Comparison of ENCODE assay signal across 8 mouse cellular contexts in genomic region chr12:100275850-100276249, GRCm38 (mm10).
DNase-seq lines count a peak whose midpoint lies in the region; ATAC-seq and TF ChIP-seq lines count a peak whose summit lies in the region.

No protein-coding gene starts in this region.

- no peak overlapping the region for H3K4me3 ChIP-seq in hindbrain, embryonic 10.5 days
- H3K4me3 ChIP-seq in hindbrain, embryonic 11.5 days (ENCODE audit: low read depth, low read length) = no peak overlapping the region
- H3K4me3 ChIP-seq in heart, adult 2 months = no peak overlapping the region
- H3K4me3 ChIP-seq in neural tube, embryonic 14.5 days (ENCODE audit: low read depth, low read length) = no peak overlapping the region

- H3K27ac ChIP-seq in hindbrain, embryonic 10.5 days = peak overlapping the region; percentile 53
- no peak overlapping the region for H3K27ac ChIP-seq in hindbrain, embryonic 11.5 days (ENCODE audit: low read depth, low read length)
- peak overlapping the region; percentile 88 for H3K27ac ChIP-seq in heart, adult 2 months
- H3K27ac ChIP-seq in neural tube, embryonic 14.5 days (ENCODE audit: low read depth, low read length) = peak overlapping the region; percentile 13

- TF ChIP-seq EP300 in heart, adult 2 months (IDR thresholded peaks at IDR 0.05; ENCODE audit: insufficient read depth, low read depth, low read length) = peak; percentile 96

- H3K4me1 ChIP-seq in hindbrain, embryonic 10.5 days (replicated peaks) = peaks cover 36% of the 10 kb centered on the region
- peaks cover 4% of the 10 kb centered on the region; the same call in 1 of the 2 replicates for H3K4me1 ChIP-seq in hindbrain, embryonic 11.5 days (replicated peaks; ENCODE audit: control insufficient read depth, insufficient read depth, low read length)
- H3K4me1 ChIP-seq in heart, adult 2 months (ENCODE audit: control insufficient read depth, insufficient read depth, low read length) = peaks cover 29% of the 10 kb centered on the region
- H3K4me1 ChIP-seq in neural tube, embryonic 14.5 days (ENCODE audit: control insufficient read depth, insufficient read depth, low read length) = peaks cover 7% of the 10 kb centered on the region

- 87% methylated on average over 5 of the region's 5 CpGs for WGBS in hindbrain, embryonic 10.5 days
- WGBS in hindbrain, embryonic 11.5 days = 91% methylated on average over 5 of the region's 5 CpGs
- WGBS in heart, adult 2 months = 16% methylated on average over 5 of the region's 5 CpGs
- 65% methylated on average over 5 of the region's 5 CpGs for WGBS in neural tube, embryonic 14.5 days

- peak; percentile 30 for TF ChIP-seq CTCF in heart, adult 2 months (IDR thresholded peaks at IDR 0.05)

- no peaks in the 10 kb centered on the region for H3K79me2 ChIP-seq in heart, adult 2 months (replicated peaks; ENCODE audit: control insufficient read depth, insufficient read depth, low read length)

- no peak overlapping the region for H3K4me2 ChIP-seq in hindbrain, embryonic 11.5 days (replicated peaks; ENCODE audit: low read depth, low read length)
- no peak overlapping the region for H3K4me2 ChIP-seq in neural tube, embryonic 14.5 days (ENCODE audit: low read depth, low read length)

- H3K9ac ChIP-seq in hindbrain, embryonic 11.5 days (ENCODE audit: low read depth, low read length) = no peak overlapping the region
- no peak overlapping the region for H3K9ac ChIP-seq in heart, adult 2 months (ENCODE audit: low read depth, low read length)
- H3K9ac ChIP-seq in neural tube, embryonic 14.5 days (replicated peaks; ENCODE audit: low read depth, low read length) = no peak overlapping the region

- no peak for DNase-seq in hindbrain, embryonic 10.5 days (ENCODE audit: low spot score)
- no peak for DNase-seq in hindbrain, embryonic 11.5 days (ENCODE audit: low spot score)
- peak; percentile 83 for DNase-seq in Muller cell, postnatal 12 days (ENCODE audit: inconsistent ontology term)
- peak; percentile 88 to 92 for DNase-seq in heart, adult 2 months
- peak; percentile 89 for DNase-seq in kidney, postnatal 14 days
- no peak for DNase-seq in embryo, embryonic 11 days
- no peak for DNase-seq in thymus, postnatal 4 days

- H3K36me3 ChIP-seq in hindbrain, embryonic 10.5 days = no peaks in the 10 kb centered on the region
- H3K36me3 ChIP-seq in hindbrain, embryonic 11.5 days (ENCODE audit: control insufficient read depth, insufficient read depth, low read length) = no peaks in the 10 kb centered on the region
- no peaks in the 10 kb centered on the region for H3K36me3 ChIP-seq in heart, adult 2 months (ENCODE audit: control insufficient read depth, insufficient read depth, low read length)
- no peaks in the 10 kb centered on the region for H3K36me3 ChIP-seq in neural tube, embryonic 14.5 days (ENCODE audit: control insufficient read depth, insufficient read depth, low read length)

- H3K9me3 ChIP-seq in hindbrain, embryonic 10.5 days = no peaks in the 10 kb centered on the region
- no peaks in the 10 kb centered on the region for H3K9me3 ChIP-seq in hindbrain, embryonic 11.5 days (ENCODE audit: control insufficient read depth, low read length)
- H3K9me3 ChIP-seq in neural tube, embryonic 14.5 days (ENCODE audit: control insufficient read depth, low read length) = no peaks in the 10 kb centered on the region

- H3K27me3 ChIP-seq in hindbrain, embryonic 10.5 days (ENCODE audit: insufficient read depth, poor library complexity, severe bottlenecking) = no peaks in the 10 kb centered on the region
- no peaks in the 10 kb centered on the region for H3K27me3 ChIP-seq in hindbrain, embryonic 11.5 days (ENCODE audit: control insufficient read depth, insufficient read depth, low read length)
- no peaks in the 10 kb centered on the region for H3K27me3 ChIP-seq in heart, adult 2 months (ENCODE audit: control insufficient read depth, insufficient read depth, low read length)
- no peaks in the 10 kb centered on the region for H3K27me3 ChIP-seq in neural tube, embryonic 14.5 days (ENCODE audit: control insufficient read depth, insufficient read depth, low read length)

- no peak for ATAC-seq in hindbrain, embryonic 11.5 days (ENCODE audit: low FRiP score)
- ATAC-seq in neural tube, embryonic 14.5 days (ENCODE audit: low read depth) = peak; percentile 45; the same call in 1 of the 2 replicates

- 0 out of 2 replicates have a peak, but pooled peaks have one; percentile 25 for TF ChIP-seq POLR2A in heart, adult 2 months (IDR thresholded peaks at IDR 0.05; ENCODE audit: insufficient read depth, low read depth, low read length)

- intact Hi-C loops in heart, adult 2 months (cut with DNase I) = loop anchor here (2.0 to 5.0 kb wide), 4 partner anchors 19 to 73 kb away; no protein-coding TSS in a partner anchor

Comparison
In these comparisons a context has a peak if more than half of its experiments do, and no peak if none do; other contexts are left out.
1. DNase-seq: peak in Muller cell, postnatal 12 days (single experiment), heart, adult 2 months (2 of 2) and kidney, postnatal 14 days (single experiment); none in hindbrain, embryonic 10.5 days (single experiment), hindbrain, embryonic 11.5 days (single experiment), embryo, embryonic 11 days (single experiment) and thymus, postnatal 4 days (single experiment).